Mouse (Mus musculus) adrenal gland, postnatal 10 days (tissue): ENCODE results near the gene Thra. TPM values are rescaled to one million over a fixed set of nuclear protein-coding genes. Genes with fewer than 3 reads are reported as not detected.
A peak's percentile ranks its signal among the peaks of the same experiment; 100 is the strongest.

Experiments used
- DNase-seq: peaks from one replicate; pipeline ENCODE4 v3.0.0; 2021; ENCODE audit warnings: mixed read lengths
- total RNA-seq, 2 experiments: library from RNA; stranded (reverse); gene quantifications; 2 replicates each; pipeline ENCODE4 v1.2.3; 2021

Thra gene
- total RNA-seq, 2 experiments from 2014 or later: 135 to 184 TPM

- DNase-seq: peak; percentile 72
Observed at GRCm38 (mm10) chr11:98795714-98796514, 55.5 kb downstream of the Thra start.

- DNase-seq: peak; percentile 79
Observed at GRCm38 (mm10) chr11:98796515-98797216, 56.2 kb downstream of the Thra start.

GRCm38 (mm10) chr11:98797306-98797705 lies 56.9 kb downstream of the Thra start:
- peak; percentile 32 for DNase-seq

- DNase-seq: peak; percentile 40
Observed at GRCm38 (mm10) chr11:98797909-98798308, 57.5 kb downstream of the Thra start.

- DNase-seq: no peak
Observed at GRCm38 (mm10) chr11:98804605-98805004, 64.2 kb downstream of the Thra start, which contains the start of gene Casc3. Gene Casc3 (plus strand): TSS chr11:98804905.

- no peak for DNase-seq
Observed at GRCm38 (mm10) chr11:98808417-98808816, 68.0 kb downstream of the Thra start.

GRCm38 (mm10) chr11:98809457-98810290 lies 69.2 kb downstream of the Thra start:
- peak; percentile 99 for DNase-seq

- no peak for DNase-seq
Observed at GRCm38 (mm10) chr11:98810686-98811085, 70.2 kb downstream of the Thra start.

GRCm38 (mm10) chr11:98816706-98817239 lies 76.3 kb downstream of the Thra start:
- DNase-seq: no peak

Other genes with a start within 250 kb of the Thra start
- gene Ikzf3, start 194.6 kb upstream of the Thra start, total RNA-seq: 1 to 10 TPM; 3.2 to 4.5 TPM
- under 1 TPM in 1 of 2 experiments, not detected in 1; 0.48 TPM for gene Zpbp2, start 189.5 kb upstream of the Thra start, total RNA-seq
- 100 to 1,000 TPM; 135 to 143 TPM for gene Ormdl3, start 153.3 kb upstream of the Thra start, total RNA-seq
- gene Lrrc3c, start 142.3 kb upstream of the Thra start, total RNA-seq: not detected
- 10 to 100 TPM; 15.7 to 19.1 TPM for gene Gm12355, start 115.0 kb upstream of the Thra start, total RNA-seq
- gene Gsdma3, start 114.3 kb upstream of the Thra start, total RNA-seq: 10 to 100 TPM; 12.7 to 15.4 TPM
- gene Gsdma2, start 93.9 kb upstream of the Thra start, total RNA-seq: under 1 TPM; 0.36 to 0.51 TPM
- not detected for gene Gsdma, start 76.3 kb upstream of the Thra start, total RNA-seq
- 100 to 1,000 TPM; 111 to 123 TPM for gene Psmd3, start 58.1 kb upstream of the Thra start, total RNA-seq
- gene Csf3, start 39.4 kb upstream of the Thra start, total RNA-seq: not detected
- 10 to 100 TPM; 40.4 to 58.0 TPM for gene Med24, start 11.2 kb upstream of the Thra start, total RNA-seq
- 10 to 100 TPM; 15.1 to 59.6 TPM for gene Nr1d1, start 34.7 kb downstream of the Thra start, total RNA-seq
- gene Msl1, start 54.9 kb downstream of the Thra start, total RNA-seq: 10 to 100 TPM; 79.4 to 88.6 TPM
- 10 to 100 TPM; 31.9 to 35.7 TPM for gene Casc3, start 64.3 kb downstream of the Thra start, total RNA-seq
- 1 to 10 TPM in 1 of 2 experiments, under 1 TPM in 1; 0.93 to 1.6 TPM for gene Rapgefl1, start 96.1 kb downstream of the Thra start, total RNA-seq
- 10 to 100 TPM; 13.3 to 15.4 TPM for gene Wipf2, start 123.0 kb downstream of the Thra start, total RNA-seq
- gene Cdc6, start 167.2 kb downstream of the Thra start, total RNA-seq: 1 to 10 TPM; 3.8 to 6.5 TPM
- gene Rara, start 187.2 kb downstream of the Thra start, total RNA-seq: 10 to 100 TPM; 26.2 to 34.7 TPM
- under 1 TPM; 0.45 to 0.73 TPM for gene Gjd3, start 242.4 kb downstream of the Thra start, total RNA-seq